Mouse (Mus musculus): ENCODE measurements around the gene Rgl2. TPM values are rescaled to one million over a fixed set of nuclear protein-coding genes. Genes with fewer than 3 reads are reported as not detected.
A peak's percentile ranks its signal among the peaks of the same experiment; 100 is the strongest.

Gene Rgl2
- polyA plus RNA-seq, 1 experiment = 31.7 TPM

DNA sequence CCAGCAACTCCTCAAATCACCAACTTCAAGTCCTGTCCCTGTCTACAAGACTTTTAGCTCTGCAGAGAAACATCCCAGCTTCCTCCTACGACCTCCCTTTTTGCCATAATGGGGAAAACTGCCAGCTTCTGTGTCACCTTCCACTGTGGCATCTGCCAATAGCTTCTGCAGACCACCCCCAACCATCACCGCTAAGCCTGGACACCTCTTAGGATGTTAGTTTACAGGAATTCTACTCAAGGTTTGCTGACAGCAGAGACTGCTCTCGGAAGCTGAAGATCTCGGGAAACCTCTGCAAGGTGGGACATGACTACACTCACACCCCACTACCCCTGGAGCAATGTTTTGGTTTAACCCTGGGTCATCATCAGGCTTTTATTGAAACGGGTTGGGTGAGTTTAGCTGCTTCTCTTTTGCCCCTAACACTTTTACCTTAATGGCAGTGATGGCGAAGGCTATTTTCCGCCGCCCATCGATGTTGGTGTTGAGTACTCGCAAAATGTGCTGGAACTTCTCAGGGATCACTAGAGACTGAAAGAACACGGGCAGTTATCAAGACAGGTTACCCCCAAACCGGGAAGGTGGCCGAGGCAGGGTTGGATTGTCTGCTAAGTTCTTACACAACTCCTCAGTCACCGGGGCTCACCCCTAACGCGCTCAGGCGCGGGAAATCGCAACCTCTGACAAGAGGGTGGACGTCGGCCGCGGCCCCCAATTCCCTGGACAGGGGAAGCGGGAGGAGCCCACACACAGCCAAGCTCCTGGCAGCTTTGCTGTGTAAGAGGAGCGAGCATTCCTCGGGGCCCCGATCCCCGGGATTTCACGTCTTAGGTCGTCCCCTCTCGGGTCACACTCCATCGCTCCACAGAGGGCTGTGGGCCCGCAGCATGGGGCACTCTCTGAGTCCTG, 25.6 kb downstream of the Rgl2 start:
- TF ChIP-seq FOSL1 (IDR thresholded peaks at IDR 0.05; ENCODE audit: insufficient read depth, low read length, poor library complexity, severe bottlenecking) (no peak), MYOD1 (IDR thresholded peaks at IDR 0.05; ENCODE audit: control insufficient read depth, insufficient read length, low read depth) (no peak), CEBPB (IDR thresholded peaks at IDR 0.05; ENCODE audit: low read depth) (no peak), MAX (IDR thresholded peaks at IDR 0.05) (no peak), CTCF (IDR thresholded peaks at IDR 0.05; ENCODE audit: control insufficient read depth, insufficient read depth, insufficient read length) (no peak), MYOG (IDR thresholded peaks at IDR 0.05; ENCODE audit: control insufficient read depth, extremely low read depth, insufficient read length) (no peak), USF1 (IDR thresholded peaks at IDR 0.05; ENCODE audit: low read depth) (no peak)
- peak overlapping the region; percentile 96 for H3ac ChIP-seq (ENCODE audit: control insufficient read depth, insufficient read length, low read depth)
- peak overlapping the region; percentile 97 for H3K4me3 ChIP-seq (ENCODE audit: insufficient read depth, poor library complexity, severe bottlenecking)
- H3K79me2 ChIP-seq (ENCODE audit: control insufficient read depth, insufficient read depth) = peaks cover 48% of the 10 kb centered on the region
- peaks cover 36% of the 10 kb centered on the region for H3K79me3 ChIP-seq (ENCODE audit: low read depth)
- H3K27me3 ChIP-seq (ENCODE audit: control insufficient read depth, insufficient read depth, insufficient read length) = no peaks in the 10 kb centered on the region
- peaks cover 43% of the 10 kb centered on the region for H3K36me3 ChIP-seq (ENCODE audit: control insufficient read depth, insufficient read depth)

DNA sequence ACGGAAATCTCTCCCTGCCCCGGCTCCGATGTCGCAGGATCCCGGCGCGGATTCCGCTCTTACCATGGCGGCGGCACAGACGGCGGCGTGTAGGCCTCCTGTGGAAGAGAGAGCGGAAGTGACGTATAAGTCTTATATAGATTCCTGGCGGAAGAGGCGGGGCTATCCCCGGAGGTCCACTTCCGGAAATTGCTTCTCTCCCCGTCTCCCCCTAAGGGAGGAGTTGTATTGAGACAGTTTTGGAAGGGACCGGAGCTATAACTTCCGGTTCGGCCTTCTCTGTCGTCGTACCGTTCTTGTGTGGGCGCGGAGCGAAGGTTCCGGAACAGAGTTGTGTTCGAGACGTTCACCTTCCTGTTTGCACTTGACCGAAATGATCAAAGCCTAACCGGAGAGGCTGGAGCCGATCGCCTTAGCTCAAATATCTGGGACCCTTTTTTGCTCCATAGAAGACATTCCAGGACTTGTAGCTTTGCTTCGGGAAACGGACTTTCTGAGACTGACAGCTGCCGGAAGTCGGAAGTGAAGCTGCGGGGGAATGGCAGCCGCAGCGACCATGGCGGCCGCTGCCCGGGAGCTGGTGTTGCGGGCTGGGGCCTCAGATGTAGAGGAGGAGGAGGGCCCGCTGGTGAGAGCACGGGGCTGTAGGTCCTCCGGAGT, 26.3 kb downstream of the Rgl2 start, which contains the start of the genes Vps52 and Rps18:
Vps52 (plus strand) TSS at position 258 of the 660 bp plus-strand sequence.
Rps18 (minus strand) TSS at position 447 of the 660 bp plus-strand sequence.
- Histone ChIP-seq H3K79me2 (ENCODE audit: control insufficient read depth, insufficient read depth) (peaks cover 48% of the 10 kb centered on the region), H3K79me3 (ENCODE audit: low read depth) (peaks cover 36% of the 10 kb centered on the region), H3ac (ENCODE audit: control insufficient read depth, insufficient read length, low read depth) (peak within 1 kb of the TSS; percentile 100), H3K27me3 (ENCODE audit: control insufficient read depth, insufficient read depth, insufficient read length) (no peaks in the 10 kb centered on the region), H3K4me3 (ENCODE audit: insufficient read depth, poor library complexity, severe bottlenecking) (peak within 1 kb of the TSS; percentile 97), H3K36me3 (ENCODE audit: control insufficient read depth, insufficient read depth) (peaks cover 36% of the 10 kb centered on the region)
- TF ChIP-seq MAX (IDR thresholded peaks at IDR 0.05) (peak; percentile 70), FOSL1 (IDR thresholded peaks at IDR 0.05; ENCODE audit: insufficient read depth, low read length, poor library complexity, severe bottlenecking) (no peak)

GRCm38 (mm10) chr17:33956336-33956735, 27.0 kb downstream of the Rgl2 start:
- TF ChIP-seq CTCF (IDR thresholded peaks at IDR 0.05; ENCODE audit: control insufficient read depth, insufficient read depth, insufficient read length) = no peak
- no peak for TF ChIP-seq MYOG (IDR thresholded peaks at IDR 0.05; ENCODE audit: control insufficient read depth, extremely low read depth, insufficient read length)
- no peak for TF ChIP-seq FOSL1 (IDR thresholded peaks at IDR 0.05; ENCODE audit: insufficient read depth, low read length, poor library complexity, severe bottlenecking)
- TF ChIP-seq MYOD1 (IDR thresholded peaks at IDR 0.05; ENCODE audit: control insufficient read depth, insufficient read length, low read depth) = no peak
- TF ChIP-seq USF1 (IDR thresholded peaks at IDR 0.05; ENCODE audit: low read depth) = no peak
- no peak for TF ChIP-seq CEBPB (IDR thresholded peaks at IDR 0.05; ENCODE audit: low read depth)
- no peak for TF ChIP-seq MAX (IDR thresholded peaks at IDR 0.05)
- H3K36me3 ChIP-seq (ENCODE audit: control insufficient read depth, insufficient read depth) = peaks cover 33% of the 10 kb centered on the region

GRCm38 (mm10) chr17:33957493-33957892, 28.1 kb downstream of the Rgl2 start:
- Histone ChIP-seq H3K4me3 (ENCODE audit: insufficient read depth, poor library complexity, severe bottlenecking) (no peak overlapping the region), H3K79me3 (ENCODE audit: low read depth) (peaks cover 36% of the 10 kb centered on the region), H3ac (ENCODE audit: control insufficient read depth, insufficient read length, low read depth) (no peak overlapping the region), H3K27me3 (ENCODE audit: control insufficient read depth, insufficient read depth, insufficient read length) (no peaks in the 10 kb centered on the region), H3K79me2 (ENCODE audit: control insufficient read depth, insufficient read depth) (peaks cover 44% of the 10 kb centered on the region), H3K36me3 (ENCODE audit: control insufficient read depth, insufficient read depth) (peaks cover 23% of the 10 kb centered on the region)
- no peak for TF ChIP-seq MYOD1 (IDR thresholded peaks at IDR 0.05; ENCODE audit: control insufficient read depth, insufficient read length, low read depth)
- TF ChIP-seq FOSL1 (IDR thresholded peaks at IDR 0.05; ENCODE audit: insufficient read depth, low read length, poor library complexity, severe bottlenecking) = no peak
- no peak for TF ChIP-seq USF1 (IDR thresholded peaks at IDR 0.05; ENCODE audit: low read depth)
- no peak for TF ChIP-seq MYOG (IDR thresholded peaks at IDR 0.05; ENCODE audit: control insufficient read depth, extremely low read depth, insufficient read length)
- TF ChIP-seq CEBPB (IDR thresholded peaks at IDR 0.05; ENCODE audit: low read depth) = no peak
- TF ChIP-seq CTCF (IDR thresholded peaks at IDR 0.05; ENCODE audit: control insufficient read depth, insufficient read depth, insufficient read length) = no peak
- no peak for TF ChIP-seq MAX (IDR thresholded peaks at IDR 0.05)

More at GRCm38 (mm10) chr17:33956336-33956735, 27.0 kb downstream of the Rgl2 start:
- H3K4me3 ChIP-seq (ENCODE audit: insufficient read depth, poor library complexity, severe bottlenecking) = peak overlapping the region; percentile 83
- H3ac ChIP-seq (ENCODE audit: control insufficient read depth, insufficient read length, low read depth) = peak overlapping the region; percentile 100
- peaks cover 36% of the 10 kb centered on the region for H3K79me3 ChIP-seq (ENCODE audit: low read depth)
- peaks cover 48% of the 10 kb centered on the region for H3K79me2 ChIP-seq (ENCODE audit: control insufficient read depth, insufficient read depth)
- no peaks in the 10 kb centered on the region for H3K27me3 ChIP-seq (ENCODE audit: control insufficient read depth, insufficient read depth, insufficient read length)

DNA sequence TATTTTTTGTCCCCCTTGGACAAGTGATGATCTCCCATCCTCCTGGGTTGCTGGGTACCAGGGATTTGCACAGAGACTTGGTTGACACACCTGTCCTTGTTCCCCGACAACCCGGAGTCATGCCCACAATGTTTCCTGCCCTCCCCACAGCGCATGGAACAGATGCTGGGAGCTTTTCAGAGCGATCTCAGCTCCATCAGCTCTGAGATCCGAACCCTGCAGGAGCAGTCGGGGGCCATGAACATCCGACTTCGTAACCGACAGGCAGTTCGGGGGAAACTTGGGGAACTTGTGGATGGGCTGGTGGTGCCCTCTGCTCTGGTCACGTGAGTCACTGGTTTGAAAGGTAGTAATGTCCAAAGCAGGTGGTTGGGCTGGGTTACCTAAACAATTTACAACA, 29.1 kb downstream of the Rgl2 start:
- H3K79me3 ChIP-seq (ENCODE audit: low read depth) = peaks cover 28% of the 10 kb centered on the region
- TF ChIP-seq MYOD1 (IDR thresholded peaks at IDR 0.05; ENCODE audit: control insufficient read depth, insufficient read length, low read depth) = no peak
- no peak for TF ChIP-seq CEBPB (IDR thresholded peaks at IDR 0.05; ENCODE audit: low read depth)
- TF ChIP-seq USF1 (IDR thresholded peaks at IDR 0.05; ENCODE audit: low read depth) = no peak
- no peak for TF ChIP-seq CTCF (IDR thresholded peaks at IDR 0.05; ENCODE audit: control insufficient read depth, insufficient read depth, insufficient read length)
- TF ChIP-seq FOSL1 (IDR thresholded peaks at IDR 0.05; ENCODE audit: insufficient read depth, low read length, poor library complexity, severe bottlenecking) = no peak
- TF ChIP-seq MAX (IDR thresholded peaks at IDR 0.05) = no peak
- no peak for TF ChIP-seq MYOG (IDR thresholded peaks at IDR 0.05; ENCODE audit: control insufficient read depth, extremely low read depth, insufficient read length)
- no peak overlapping the region for H3K4me3 ChIP-seq (ENCODE audit: insufficient read depth, poor library complexity, severe bottlenecking)
- H3K79me2 ChIP-seq (ENCODE audit: control insufficient read depth, insufficient read depth) = peaks cover 35% of the 10 kb centered on the region
- H3ac ChIP-seq (ENCODE audit: control insufficient read depth, insufficient read length, low read depth) = no peak overlapping the region
- no peaks in the 10 kb centered on the region for H3K27me3 ChIP-seq (ENCODE audit: control insufficient read depth, insufficient read depth, insufficient read length)
- peaks cover 14% of the 10 kb centered on the region for H3K36me3 ChIP-seq (ENCODE audit: control insufficient read depth, insufficient read depth)

All from C2C12 (cell line).